Mouse (Mus musculus) lung, adult 2 months (tissue): ENCODE results near the gene Rbp1. TPM values are rescaled to one million over a fixed set of nuclear protein-coding genes. Genes with fewer than 3 reads are reported as not detected.
A peak's percentile ranks its signal among the peaks of the same experiment; 100 is the strongest.

ENCODE experiments used
- DNase-seq: peaks from one replicate; pipeline ENCODE4 v3.0.0; 2022
- H3K4me1 ChIP-seq: fragments of 200-500 bp; 2 replicates; pipeline ENCODE4 v1.6.1; 2011; ENCODE audit warnings: low read length; ENCODE audit not compliant: control insufficient read depth, insufficient read depth
- H3K4me3 ChIP-seq: fragments of 200-500 bp; replicated peaks from 2 replicates; pipeline ENCODE3; 2011; ENCODE audit warnings: low read depth, mild to moderate bottlenecking, control low read depth, low read length; ENCODE audit errors: extremely low read depth
- CTCF ChIP-seq: fragments of 200-500 bp; IDR thresholded peaks from 2 replicates; pipeline ENCODE4 v1.5.1; 2011; ENCODE audit warnings: mild to moderate bottlenecking, low read length, control low read depth; ENCODE audit not compliant: insufficient read depth
- POLR2A ChIP-seq: fragments of 200-500 bp; IDR thresholded peaks from 2 replicates; pipeline ENCODE4 v1.6.1; 2011; ENCODE audit warnings: low read depth, mild to moderate bottlenecking, control low read depth, low read length, borderline replicate concordance; ENCODE audit errors: extremely low read depth
- WGBS: fragments of 180-500 bp; shearing (Covaris S2); methylation state at CpG from one replicate; pipeline ENCODE4 v1.1.7; 2018; 5-methylcytosine and 5-hydroxymethylcytosine counted together
- polyA plus RNA-seq: library from polyadenylated mRNA; depleted of rRNA; stranded (reverse); fragments of >200 nt; gene quantifications from 2 replicates; pipeline ENCODE4 v1.2.3, GENCODE M21; 2012; rRNA removed

Rbp1 gene
- polyA plus RNA-seq, 1 experiment, result 19.4 TPM

DNA sequence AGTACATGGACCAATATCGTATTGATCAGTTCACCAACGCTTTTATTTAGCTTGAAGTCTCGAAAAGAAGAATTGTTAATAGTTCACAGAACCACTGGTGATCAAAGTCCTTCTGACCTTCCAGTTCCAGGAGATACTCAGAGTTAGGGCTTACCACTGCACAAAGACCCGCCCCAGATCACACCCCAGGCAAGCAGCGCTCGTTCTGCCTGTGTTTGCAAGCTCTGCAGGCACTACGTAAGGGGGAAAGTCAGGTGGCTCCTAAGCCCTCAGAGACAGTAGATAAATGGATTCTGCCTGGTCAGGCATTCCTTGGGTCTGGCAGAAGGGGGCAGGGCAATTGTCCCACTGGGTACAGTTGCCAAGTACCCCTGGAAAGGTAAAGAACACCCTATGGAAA, 62.3 kb downstream of the Rbp1 start:
- no peak for DNase-seq
- Histone ChIP-seq H3K4me3 (no peak overlapping the region), H3K4me1 (no peaks in the 10 kb centered on the region)
- 87% methylated on average over 7 of the region's 7 CpGs for whole genome bisulfite sequencing
- TF ChIP-seq CTCF (no peak), POLR2A (no peak)

DNA sequence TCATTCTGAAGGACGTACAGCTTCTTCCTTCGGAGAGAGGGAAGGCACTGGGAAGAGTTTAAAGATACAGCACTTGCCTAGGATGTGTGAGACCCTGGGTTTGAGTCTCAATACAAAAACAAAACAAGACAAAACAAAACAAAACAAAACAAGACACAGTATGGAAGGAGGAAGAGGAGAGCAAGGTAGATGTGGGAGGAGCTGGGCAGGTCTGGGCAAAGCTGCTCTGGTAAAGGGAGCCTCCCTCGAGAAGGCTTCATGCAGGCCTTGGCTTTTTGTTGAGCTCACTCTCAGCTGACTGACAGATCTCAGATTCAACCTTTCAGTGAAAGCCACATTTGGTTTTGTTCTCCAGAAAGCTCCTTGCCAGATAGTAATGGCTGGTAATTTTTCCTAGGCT, 63.1 kb downstream of the Rbp1 start, which contains the start of gene Rbp2:
Gene Rbp2, plus strand, starts transcription at position 301 of the 400 bp plus-strand sequence.
- Histone ChIP-seq H3K4me1 (no peaks in the 10 kb centered on the region), H3K4me3 (no peak within 1 kb of the TSS)
- 86% methylated on average over 3 of the region's 3 CpGs for WGBS
- TF ChIP-seq POLR2A (no peak), CTCF (no peak)
- DNase-seq, result no peak

DNA sequence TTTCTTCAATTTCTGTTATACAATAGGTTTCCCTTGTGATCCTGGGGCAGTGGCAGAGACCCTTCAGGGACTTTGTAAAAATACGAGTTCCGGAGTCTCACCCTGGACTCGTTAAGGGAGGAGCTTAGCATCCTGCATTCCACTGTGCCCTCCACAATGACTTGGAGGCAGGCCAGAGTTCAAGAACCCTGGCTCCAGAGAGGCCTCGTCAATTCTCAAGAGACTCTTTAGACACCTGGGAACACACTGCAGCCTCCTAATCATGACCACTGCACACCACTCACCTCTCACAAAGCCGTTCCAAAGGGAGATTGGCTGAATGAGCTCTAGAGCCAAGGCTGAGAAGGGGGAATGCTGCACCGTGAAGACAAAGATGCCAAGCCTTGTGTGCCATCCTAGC, 64.5 kb downstream of the Rbp1 start:
- peak; percentile 46 for DNase-seq
- no peak for TF ChIP-seq CTCF
- TF ChIP-seq POLR2A, result no peak

DNA sequence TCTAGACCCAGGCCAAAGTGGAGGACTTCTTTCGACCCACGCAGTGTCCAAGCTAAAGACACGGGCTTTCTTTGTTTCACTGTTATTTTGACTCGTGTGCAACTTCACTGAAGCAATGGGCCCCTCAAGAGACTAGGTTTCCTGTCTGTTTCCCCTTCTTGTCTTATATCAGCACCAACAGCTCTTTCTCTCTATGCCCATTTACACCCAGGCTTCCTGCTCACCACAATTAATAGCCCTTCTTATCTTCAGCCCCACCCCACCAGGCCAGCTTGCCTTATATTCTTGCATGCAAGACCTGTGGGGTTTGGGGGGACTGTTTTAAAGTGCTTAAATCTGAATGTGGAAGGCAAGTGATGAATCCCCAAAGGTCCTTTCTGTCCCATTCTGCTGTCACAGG, 66.8 kb downstream of the Rbp1 start:
- WGBS, result 43% methylated on average over 4 of the region's 4 CpGs
- Histone ChIP-seq H3K4me3 (no peak overlapping the region), H3K4me1 (no peaks in the 10 kb centered on the region)
- DNase-seq, result no peak
- no peak for TF ChIP-seq CTCF
- no peak for TF ChIP-seq POLR2A

More for the DNA sequence above, 64.5 kb downstream of the Rbp1 start:
- WGBS, result 34% methylated on average over 6 of the region's 6 CpGs
- Histone ChIP-seq H3K4me1 (no peaks in the 10 kb centered on the region), H3K4me3 (no peak overlapping the region)

DNA sequence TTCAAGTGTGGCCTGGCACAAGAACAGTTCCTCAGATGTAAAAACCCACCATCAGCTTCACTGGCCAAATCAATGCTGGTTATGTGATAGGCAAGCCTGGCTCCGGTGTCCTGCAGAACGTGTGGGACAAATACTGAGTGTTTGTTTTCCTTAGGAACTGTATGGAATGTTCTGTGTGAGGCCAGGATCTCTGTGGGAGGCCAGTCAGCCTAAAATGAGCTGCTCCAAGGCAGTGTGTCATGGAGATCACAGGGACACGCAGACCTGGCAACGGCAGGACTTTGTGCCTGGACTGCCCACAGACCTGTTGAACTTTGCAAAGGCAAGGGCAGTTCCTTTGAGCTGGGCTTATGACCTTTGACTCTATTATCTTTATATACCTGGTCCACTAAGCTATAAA, 67.4 kb downstream of the Rbp1 start:
- DNase-seq, result no peak
- no peaks in the 10 kb centered on the region for H3K4me1 ChIP-seq
- 28% methylated on average over 4 of the region's 4 CpGs for WGBS
- H3K4me3 ChIP-seq, result no peak overlapping the region
- no peak for TF ChIP-seq POLR2A
- no peak for TF ChIP-seq CTCF

DNA sequence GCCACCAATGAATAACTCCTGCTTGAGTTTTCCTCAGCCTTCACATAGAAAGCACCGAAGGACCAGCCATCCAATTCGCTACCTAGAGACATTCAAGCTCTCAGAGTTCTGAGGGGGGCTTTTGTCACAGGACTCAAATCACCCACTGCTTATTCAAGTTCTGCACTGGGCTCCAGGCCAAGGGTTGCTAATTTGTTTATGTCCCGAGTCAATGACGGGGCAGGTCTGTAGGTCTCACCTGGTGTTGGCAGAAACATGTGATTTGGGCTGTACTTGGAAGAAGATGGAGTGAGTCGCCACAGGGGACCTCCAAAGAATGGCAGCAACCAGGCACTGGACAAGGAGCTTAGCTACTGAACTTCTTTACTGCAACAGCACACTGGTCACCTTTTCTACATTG, 68.3 kb downstream of the Rbp1 start:
- WGBS, result 67% methylated on average over 5 of the region's 5 CpGs
- no peak overlapping the region for H3K4me3 ChIP-seq
- H3K4me1 ChIP-seq, result no peaks in the 10 kb centered on the region
- TF ChIP-seq CTCF (no peak), POLR2A (no peak)
- no peak for DNase-seq

DNA sequence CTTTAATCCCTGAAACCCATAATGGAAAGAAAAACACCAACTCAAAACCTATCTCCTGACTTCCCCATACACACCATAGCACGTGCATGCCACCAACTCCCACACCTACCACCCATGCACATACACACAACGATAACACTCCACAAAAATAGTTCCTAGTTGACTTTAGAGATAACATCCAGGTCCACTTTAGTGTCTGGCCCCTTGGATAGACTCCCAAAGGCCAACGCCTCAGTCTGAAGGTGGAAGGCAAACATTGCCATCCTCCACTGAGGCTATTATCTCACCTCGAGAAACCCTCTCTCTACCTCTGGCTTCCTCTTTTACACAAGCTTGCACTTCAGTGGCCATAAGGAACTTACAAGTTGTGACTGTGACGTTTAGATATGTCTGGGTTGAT, 69.5 kb downstream of the Rbp1 start:
- TF ChIP-seq CTCF (no peak), POLR2A (no peak)
- H3K4me1 ChIP-seq, result 0 out of 2 replicates have a peak, but pooled peaks cover 2% of the 10 kb centered on the region
- DNase-seq, result no peak
- 56% methylated on average over 5 of the region's 5 CpGs for WGBS
- no peak overlapping the region for H3K4me3 ChIP-seq

DNA sequence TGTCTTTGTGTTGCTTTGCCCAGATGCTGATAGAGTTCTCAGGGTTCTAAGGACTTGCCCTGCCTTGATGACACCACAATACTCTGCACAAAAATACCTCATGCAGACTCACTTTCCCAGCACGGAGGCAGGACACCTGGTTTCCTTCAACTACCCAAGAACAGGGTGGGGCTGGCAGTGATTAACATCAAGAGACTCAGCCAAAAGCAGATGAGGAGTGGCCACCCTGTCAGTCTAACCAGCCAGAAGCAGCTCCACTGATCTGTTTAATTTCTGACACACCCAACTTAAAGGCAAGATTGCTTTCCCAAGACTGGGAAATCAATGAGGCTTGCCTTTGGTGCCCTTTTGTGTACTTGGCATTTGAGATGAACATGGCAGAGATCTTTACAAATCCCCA, 70.1 kb downstream of the Rbp1 start:
- WGBS, result 62% methylated on average over 1 of the region's 1 CpGs
- H3K4me3 ChIP-seq, result no peak overlapping the region
- H3K4me1 ChIP-seq, result 0 out of 2 replicates have a peak, but pooled peaks cover 4% of the 10 kb centered on the region
- DNase-seq, result no peak
- TF ChIP-seq CTCF (no peak), POLR2A (no peak)

Other genes starting within 250 kb of the Rbp1 start
- 4.7 and 6.3 TPM in 2 replicates for gene Nmnat3, start 135.5 kb upstream of the Rbp1 start, polyA plus RNA-seq
- 0.40 and 12.4 TPM in 2 replicates for gene Rbp2, start 63.2 kb downstream of the Rbp1 start, polyA plus RNA-seq
- 23.8 and 38.2 TPM in 2 replicates for gene Copb2, start 140.8 kb downstream of the Rbp1 start, polyA plus RNA-seq
- 6.0 and 7.1 TPM in 2 replicates for gene Mrps22, start 178.7 kb downstream of the Rbp1 start, polyA plus RNA-seq